Mouse (Mus musculus): ENCODE measurements around the gene Asz1.
A peak's percentile ranks its signal among the peaks of the same experiment; 100 is the strongest.

Gene Asz1

GRCm38 (mm10) chr6:18108934-18109333 lies at the start of gene Asz1:
Gene Asz1 (minus strand): TSS chr6:18109061.
- no peak for DNase-seq (ENCODE audit: low spot score)

GRCm38 (mm10) chr6:18153031-18153430 lies 44.2 kb upstream of the Asz1 start:
- DNase-seq (ENCODE audit: low spot score) = no peak

- DNase-seq (ENCODE audit: low spot score) = no peak
Measured at GRCm38 (mm10) chr6:18135246-18135645, 26.4 kb upstream of the Asz1 start.

DNA sequence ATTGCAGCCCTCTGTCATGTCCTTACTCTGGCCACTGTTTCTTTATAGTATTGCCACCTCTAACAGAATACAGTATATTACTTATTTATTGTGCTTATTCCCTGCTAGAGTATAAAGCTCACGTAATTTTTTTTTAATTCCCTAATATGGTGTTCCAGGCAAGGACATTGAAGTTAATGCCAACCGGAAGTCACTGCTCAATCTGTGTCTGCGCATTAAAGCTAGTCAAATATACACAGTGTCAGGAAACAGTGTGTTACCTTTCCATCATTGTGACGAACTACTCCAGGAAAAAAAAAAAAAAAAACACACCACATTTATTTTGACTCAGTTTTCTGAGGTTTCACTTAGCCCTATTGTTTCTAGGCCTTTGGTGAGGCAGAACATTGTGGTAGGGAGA lies 19.2 kb upstream of the Asz1 start:
- no peak for DNase-seq (ENCODE audit: low spot score)

DNA sequence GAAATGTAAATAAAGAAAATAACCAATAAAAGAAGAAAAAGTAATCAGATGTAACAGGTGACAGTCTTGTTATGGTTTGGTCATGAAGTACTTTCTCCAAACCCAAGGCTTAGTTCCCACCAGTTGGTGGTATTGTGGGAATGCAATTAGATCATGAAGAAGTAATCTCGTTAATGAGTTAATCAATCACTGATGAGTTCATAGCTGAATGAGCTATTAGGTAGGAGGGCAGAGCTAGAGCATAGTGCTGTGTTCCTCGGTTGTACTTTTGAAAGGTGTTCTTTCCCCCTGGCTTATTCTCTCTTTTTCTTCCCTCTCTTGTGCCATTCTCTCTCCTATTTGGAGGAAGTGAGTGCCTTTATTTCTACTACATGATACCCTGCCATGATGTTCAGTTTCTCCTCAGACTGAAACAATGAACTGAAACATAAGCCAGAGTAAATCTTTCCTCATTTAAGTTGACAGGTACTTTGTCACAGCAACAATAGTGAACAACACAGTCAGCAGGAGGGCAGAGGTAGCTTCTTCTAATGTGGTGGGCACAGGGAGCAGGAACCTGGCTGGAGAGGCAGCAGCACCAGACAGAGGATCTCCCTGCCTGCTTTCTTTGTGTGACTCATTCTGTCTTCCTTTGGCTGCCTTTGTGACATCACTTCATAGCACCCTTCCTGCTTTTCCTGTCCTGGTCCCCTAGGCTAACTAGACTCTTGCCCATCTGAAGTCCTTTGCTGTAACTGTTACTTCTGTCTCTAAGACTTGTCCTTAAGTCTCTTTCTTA lies 18.5 kb upstream of the Asz1 start:
- no peak for DNase-seq (ENCODE audit: low spot score)

- no peak for DNase-seq (ENCODE audit: low spot score)
Measured at GRCm38 (mm10) chr6:18096861-18097260, 12.0 kb downstream of the Asz1 start.

- DNase-seq (ENCODE audit: low spot score) = no peak
Measured at GRCm38 (mm10) chr6:18089098-18089497, 19.8 kb downstream of the Asz1 start.

DNA sequence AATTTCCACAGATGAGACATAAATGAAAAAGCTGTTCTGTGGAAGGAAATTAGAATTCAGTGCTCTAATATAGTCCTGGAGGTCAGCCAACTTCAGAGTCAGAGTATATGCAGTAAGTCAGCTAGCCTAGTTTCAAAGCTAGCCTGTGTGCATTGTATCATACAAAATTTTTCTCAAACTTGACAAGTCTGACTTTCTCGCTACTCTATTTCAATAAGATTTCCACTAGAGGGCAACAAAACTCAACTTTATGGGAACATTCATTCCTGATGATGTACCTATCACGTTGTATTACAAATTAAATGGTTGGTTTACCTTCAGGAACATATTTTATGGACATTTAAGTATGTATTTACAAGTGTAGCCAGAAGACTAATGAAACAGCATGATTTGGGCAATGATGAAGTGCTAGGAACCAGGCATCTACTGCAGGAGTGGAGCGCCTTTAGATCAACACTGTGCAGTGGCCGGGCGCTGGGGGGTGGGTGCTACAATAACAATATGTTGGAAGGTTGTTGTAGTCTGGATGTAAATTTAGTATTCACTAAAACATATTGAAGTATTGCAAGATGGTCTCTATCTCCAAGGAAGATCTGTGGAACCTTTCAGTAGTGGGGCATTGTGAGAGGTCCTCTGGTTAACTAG lies 21.6 kb downstream of the Asz1 start:
- no peak for DNase-seq (ENCODE audit: low spot score)

GRCm38 (mm10) chr6:18078615-18079014 lies 30.2 kb downstream of the Asz1 start:
- no peak for DNase-seq (ENCODE audit: low spot score)

GRCm38 (mm10) chr6:18076986-18077385 lies 31.9 kb downstream of the Asz1 start:
- DNase-seq (ENCODE audit: low spot score) = no peak

GRCm38 (mm10) chr6:18076577-18076976 lies 32.3 kb downstream of the Asz1 start:
- DNase-seq (ENCODE audit: low spot score) = no peak

- no peak for DNase-seq (ENCODE audit: low spot score)
Measured at GRCm38 (mm10) chr6:18057899-18058298, 51.0 kb downstream of the Asz1 start.

DNA sequence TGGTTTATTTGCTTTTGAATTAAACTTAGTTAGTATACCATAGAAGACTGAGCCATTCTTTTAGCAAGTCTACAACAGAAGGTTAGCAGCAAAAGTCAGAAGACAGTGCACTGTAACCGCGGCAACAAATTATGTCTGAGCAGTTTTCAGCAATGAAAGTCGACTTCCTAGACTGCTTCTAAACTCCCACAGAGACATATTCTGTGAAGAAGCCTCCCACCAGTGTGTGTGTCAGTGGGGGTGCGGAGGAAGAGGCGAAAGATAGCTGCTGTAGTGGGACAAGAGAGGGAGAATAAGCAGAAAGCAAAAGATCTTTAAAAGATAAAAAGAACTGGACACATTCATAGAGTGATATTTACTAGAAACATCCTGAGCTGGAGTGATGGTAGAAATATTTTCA lies 57.2 kb downstream of the Asz1 start:
- no peak for DNase-seq (ENCODE audit: low spot score)

DNA sequence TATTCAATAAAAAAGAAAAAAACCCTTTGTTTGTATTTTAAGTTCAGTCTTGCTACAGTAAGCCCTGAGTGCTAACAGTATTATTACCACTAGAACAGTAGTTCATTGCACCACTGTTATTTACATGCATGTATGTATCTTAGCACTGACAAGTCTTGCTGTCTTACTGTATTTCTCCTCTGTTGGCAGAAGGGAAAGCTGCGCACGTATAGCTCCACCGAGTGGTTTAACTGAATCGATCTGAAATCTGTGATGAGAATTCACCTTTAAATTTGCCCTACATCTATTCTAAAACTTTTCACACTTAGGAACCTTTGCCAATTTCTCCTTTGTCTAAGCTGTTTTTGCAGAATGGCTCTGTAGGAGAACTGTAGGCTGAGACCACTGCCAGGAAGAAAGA lies 64.6 kb downstream of the Asz1 start:
- no peak for DNase-seq (ENCODE audit: low spot score)

- no peak for DNase-seq (ENCODE audit: low spot score)
Measured at GRCm38 (mm10) chr6:18043172-18043571, 65.7 kb downstream of the Asz1 start.

- DNase-seq (ENCODE audit: low spot score) = no peak
Measured at GRCm38 (mm10) chr6:18032271-18032670, 76.6 kb downstream of the Asz1 start.

- peak; percentile 60 for DNase-seq (ENCODE audit: low spot score)
Measured at GRCm38 (mm10) chr6:18031509-18032010, 77.3 kb downstream of the Asz1 start.

- DNase-seq (ENCODE audit: low spot score) = no peak
Measured at GRCm38 (mm10) chr6:18030868-18031508, 77.9 kb downstream of the Asz1 start.

DNA sequence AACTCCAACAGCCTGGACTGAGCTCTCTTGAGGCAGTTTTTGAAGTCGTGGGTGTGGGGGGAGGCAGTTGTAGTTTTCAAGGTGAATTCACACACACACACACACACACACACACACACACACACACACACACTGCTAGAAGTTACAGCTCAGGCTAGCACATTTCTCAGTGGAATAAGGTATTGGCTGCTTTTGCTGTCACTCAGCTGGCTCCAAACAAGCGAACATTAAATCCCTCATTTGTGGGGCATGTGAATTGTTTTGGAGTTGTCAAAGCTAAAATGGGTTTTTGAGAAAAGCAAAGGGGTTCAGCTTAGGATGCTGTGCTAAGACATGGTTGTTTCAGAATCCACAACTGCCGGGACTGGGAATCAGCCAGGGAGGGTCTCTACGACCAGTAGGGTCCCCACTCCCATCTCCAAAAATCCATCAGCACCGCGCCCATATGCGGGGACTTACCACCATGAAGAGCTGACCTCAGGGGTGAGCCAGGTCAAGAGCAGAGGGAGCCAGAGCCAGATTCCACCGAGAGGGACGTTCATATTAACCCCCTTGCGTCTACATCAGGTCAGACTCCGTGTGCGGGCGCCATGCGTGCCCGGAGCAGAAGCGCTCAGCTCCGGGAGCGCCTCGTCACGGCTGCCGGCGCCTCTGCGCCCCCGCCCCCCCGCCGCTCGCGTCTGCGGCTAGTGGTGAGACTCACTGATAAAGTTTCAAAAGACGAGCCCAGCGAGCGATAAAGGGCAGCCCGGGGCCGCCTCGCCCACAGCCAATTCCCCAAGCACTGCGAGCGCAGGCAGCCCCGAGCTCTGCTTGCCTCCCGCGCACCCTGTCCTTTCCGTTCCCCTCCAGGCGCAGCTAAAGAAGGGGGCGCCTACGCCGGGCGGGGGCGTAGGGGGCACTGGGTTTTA lies 78.9 kb downstream of the Asz1 start, which contains the start of gene Wnt2:
Wnt2 (minus strand) TSS at position 840 of the 911 bp plus-strand sequence.
- DNase-seq (ENCODE audit: low spot score) = peak; percentile 20

GRCm38 (mm10) chr6:18024133-18024794 lies 84.6 kb downstream of the Asz1 start:
- no peak for DNase-seq (ENCODE audit: low spot score)

DNA sequence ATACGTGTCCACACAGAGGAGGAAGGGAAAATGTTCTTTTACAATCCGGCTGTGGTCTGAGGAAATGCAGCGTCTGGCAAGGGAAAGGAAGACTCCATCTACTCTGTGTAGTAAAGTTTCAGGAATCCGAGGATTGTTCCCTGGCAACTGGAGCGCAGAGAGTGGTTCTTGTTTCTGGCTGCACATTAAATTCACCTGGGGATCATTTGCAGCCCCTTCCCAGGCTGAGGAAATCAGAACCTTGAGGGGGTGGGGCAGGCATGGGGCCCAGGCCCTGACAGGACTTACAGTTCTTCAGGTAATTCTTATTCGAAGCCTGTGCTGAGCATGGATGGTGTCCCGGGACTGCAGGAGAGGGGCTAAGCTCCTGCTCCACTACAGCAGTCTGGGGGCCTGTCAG lies 95.5 kb downstream of the Asz1 start:
- no peak for DNase-seq (ENCODE audit: low spot score)

All from urinary bladder, postnatal 25 days (tissue).